Mouse (Mus musculus) macrophage (primary cell): ENCODE results near the gene Prpf38a. TPM values are rescaled to one million over a fixed set of nuclear protein-coding genes. Genes with fewer than 3 reads are reported as not detected.

Source experiments
- H3K27ac ChIP-seq: fragments of 350-480 bp; formaldehyde crosslinking; 2 replicates; pipeline ENCODE4 v1.9.0; 2021
- H3K36me3 ChIP-seq: fragments of 350-480 bp; formaldehyde crosslinking; 2 replicates; pipeline ENCODE4 v1.9.0; 2021; ENCODE audit errors: inconsistent target
- H3K4me3 ChIP-seq: fragments of 350-480 bp; formaldehyde crosslinking; 2 replicates; pipeline ENCODE4 v1.9.0; 2021; ENCODE audit errors: inconsistent target
- H3K79me2 ChIP-seq: fragments of 350-480 bp; formaldehyde crosslinking; 2 replicates; pipeline ENCODE4 v1.9.0; 2021; ENCODE audit errors: inconsistent target
- WGBS: methylation state at CpG from one replicate; pipeline ENCODE4 v1.1.7; 2026; ENCODE audit warnings: inconsistent platforms; ENCODE audit not compliant: missing documents; 5-methylcytosine and 5-hydroxymethylcytosine counted together
- polyA plus RNA-seq: library from polyadenylated mRNA; stranded (reverse); fragments of 250-400 nt; gene quantifications from 3 replicates; pipeline ENCODE4 v1.2.4, GENCODE M21; 2018; ENCODE audit warnings: inconsistent platforms

Prpf38a gene
- polyA plus RNA-seq, 1 experiment from 2014 or later, result 38.8 TPM

- no peak overlapping the region for H3K4me3 ChIP-seq
- H3K36me3 ChIP-seq, result peaks cover 81% of the 10 kb centered on the region
- no peak overlapping the region for H3K27ac ChIP-seq
- peaks cover 17% of the 10 kb centered on the region for H3K79me2 ChIP-seq
- WGBS, result 88% methylated on average over 3 of the region's 3 CpGs
These were observed 6.5 kb downstream of the Prpf38a start for GRCm38 (mm10) chr4:108572644-108573043.

DNA sequence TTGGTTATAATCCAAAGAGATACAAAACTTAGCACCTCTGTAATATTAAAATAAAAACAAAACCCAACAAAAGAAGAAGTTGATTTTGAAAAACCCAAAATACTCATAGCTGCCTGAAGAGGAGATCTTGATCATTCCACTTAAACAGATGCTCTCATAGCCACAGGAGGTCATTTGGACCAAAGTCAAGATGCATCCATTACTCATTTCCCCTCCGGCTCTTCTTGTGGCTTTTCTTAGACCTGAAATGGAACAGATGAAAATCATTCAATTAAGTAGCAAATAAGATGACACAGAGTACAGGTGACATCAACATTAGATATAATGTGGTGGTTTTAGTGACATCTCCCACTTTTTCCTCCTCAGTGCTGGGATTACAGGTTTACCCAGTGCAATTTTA lies 14.1 kb downstream of the Prpf38a start:
- Histone ChIP-seq H3K27ac (no peak overlapping the region), H3K4me3 (no peak overlapping the region), H3K36me3 (peaks cover 91% of the 10 kb centered on the region), H3K79me2 (no peaks in the 10 kb centered on the region)
- WGBS, result 67% methylated on average over 1 of the region's 1 CpGs

- Histone ChIP-seq H3K27ac (no peak overlapping the region), H3K4me3 (no peak overlapping the region), H3K36me3 (peaks cover 28% of the 10 kb centered on the region; the same call in 1 of the 2 replicates), H3K79me2 (no peaks in the 10 kb centered on the region)
- 92% methylated on average over 2 of the region's 2 CpGs for WGBS
These were observed 39.4 kb downstream of the Prpf38a start for GRCm38 (mm10) chr4:108539701-108540100.

Other genes starting within 250 kb of the Prpf38a start
- gene Shisal2a, start 196.0 kb downstream of the Prpf38a start, polyA plus RNA-seq, result not detected in 3 replicates
- 0.18 to 0.41 TPM (median 0.22 TPM) in 3 replicates for gene Gpx7, start 172.4 kb downstream of the Prpf38a start, polyA plus RNA-seq
- gene Tut4, start 119.9 kb downstream of the Prpf38a start, polyA plus RNA-seq, result 27.1 to 50.0 TPM (median 31.4 TPM) in 3 replicates
- 0.28 to 5.4 TPM (median 0.93 TPM) in 3 replicates for gene Orc1, start 87 bp upstream of the Prpf38a start, polyA plus RNA-seq
- gene Cc2d1b, start 40.6 kb upstream of the Prpf38a start, polyA plus RNA-seq, result 38.2 to 64.5 TPM (median 46.3 TPM) in 3 replicates
- gene 3110021N24Rik, start 140.3 kb upstream of the Prpf38a start, polyA plus RNA-seq, result not detected in 3 replicates
- gene Zfyve9, start 201.5 kb upstream of the Prpf38a start, polyA plus RNA-seq, result 0.55 to 1.7 TPM (median 1.3 TPM) in 3 replicates